Mouse (Mus musculus) hindbrain, embryonic 11.5 days (tissue): ENCODE data around the gene Dnajc27. TPM values are rescaled to one million over a fixed set of nuclear protein-coding genes. Genes with fewer than 3 reads are reported as not detected.

Source experiments
- ATAC-seq: fragments of 200-750 bp; cut with Nextera tagmentation; 2 replicates; pipeline ENCODE4 v1.8.0; 2017; ENCODE audit warnings: mild to moderate bottlenecking, moderate TSS enrichment, moderate library complexity; ENCODE audit not compliant: low FRiP score
- DNase-seq: peaks from one replicate; pipeline ENCODE4 v3.0.0-alpha.2; 2015; ENCODE audit warnings: low spot score
- H3K27ac ChIP-seq: fragments of 300-500 bp; sonication (generic); 2 replicates; pipeline ENCODE4 v1.5.1; 2014; ENCODE audit warnings: mild to moderate bottlenecking, low read depth, low read length
- H3K27me3 ChIP-seq: fragments of 300-500 bp; sonication (generic); 2 replicates; pipeline ENCODE4 v1.6.1; 2014; ENCODE audit warnings: mild to moderate bottlenecking, low read length, moderate library complexity, mixed read lengths; ENCODE audit not compliant: control insufficient read depth, insufficient read depth
- H3K36me3 ChIP-seq: fragments of 300-500 bp; sonication (generic); 2 replicates; pipeline ENCODE4 v1.6.1; 2014; ENCODE audit warnings: mild to moderate bottlenecking, low read length, moderate library complexity, mixed read lengths; ENCODE audit not compliant: control insufficient read depth, insufficient read depth
- H3K4me1 ChIP-seq: fragments of 300-500 bp; sonication (generic); replicated peaks from 2 replicates; pipeline ENCODE4 v1.6.1; 2014; ENCODE audit warnings: low read length, mixed read lengths; ENCODE audit not compliant: control insufficient read depth, insufficient read depth
- H3K4me2 ChIP-seq: fragments of 300-500 bp; sonication (generic); replicated peaks from 2 replicates; pipeline ENCODE4 v1.6.1; 2014; ENCODE audit warnings: mild to moderate bottlenecking, low read depth, low read length
- H3K4me3 ChIP-seq: fragments of 300-500 bp; sonication (generic); 2 replicates; pipeline ENCODE4 v1.5.1; 2014; ENCODE audit warnings: low read depth, low read length
- H3K9ac ChIP-seq: fragments of 300-500 bp; sonication (generic); 2 replicates; pipeline ENCODE4 v1.6.1; 2014; ENCODE audit warnings: low read depth, low read length
- H3K9me3 ChIP-seq: fragments of 300-500 bp; sonication (generic); 2 replicates; pipeline ENCODE4 v1.6.1; 2016; ENCODE audit warnings: low read length; ENCODE audit not compliant: control insufficient read depth
- WGBS: fragments of 180-500 bp; shearing (Covaris S2); extraction: QIAGEN DNeasy Blood & Tissue Kit; methylation state at CpG from one replicate; pipeline ENCODE4 v1.1.7; 2014; 5-methylcytosine and 5-hydroxymethylcytosine counted together
- polyA plus RNA-seq: library from polyadenylated mRNA; unstranded; fragments of >200 nt; fragmentation: Nextera tagmentation; extraction: Ambion mirVana; gene quantifications from 2 replicates; pipeline ENCODE4 v1.2.1, GENCODE M21; 2014

Dnajc27 gene
- polyA plus RNA-seq, 1 experiment from 2014 or later, result 8.6 TPM

GRCm38 (mm10) chr12:4071671-4072070 lies 10.7 kb upstream of the Dnajc27 start:
- Histone ChIP-seq H3K27me3 (no peaks in the 10 kb centered on the region), H3K4me1 (no peaks in the 10 kb centered on the region), H3K4me3 (no peak overlapping the region), H3K9ac (no peak overlapping the region), H3K27ac (no peak overlapping the region), H3K9me3 (no peaks in the 10 kb centered on the region), H3K4me2 (no peak overlapping the region), H3K36me3 (no peaks in the 10 kb centered on the region)
- WGBS, result 86% methylated on average over 9 of the region's 9 CpGs
- ATAC-seq, result no peak
- no peak for DNase-seq

GRCm38 (mm10) chr12:4075407-4075806 lies 7.0 kb upstream of the Dnajc27 start:
- H3K9ac ChIP-seq, result no peak overlapping the region
- 74% methylated on average over 8 of the region's 8 CpGs for WGBS
- H3K9me3 ChIP-seq, result no peaks in the 10 kb centered on the region
- no peaks in the 10 kb centered on the region for H3K27me3 ChIP-seq
- H3K36me3 ChIP-seq, result no peaks in the 10 kb centered on the region
- H3K27ac ChIP-seq, result no peak overlapping the region
- no peaks in the 10 kb centered on the region for H3K4me1 ChIP-seq
- ATAC-seq (no peak), DNase-seq (no peak)
- no peak overlapping the region for H3K4me3 ChIP-seq
- no peak overlapping the region for H3K4me2 ChIP-seq

DNA sequence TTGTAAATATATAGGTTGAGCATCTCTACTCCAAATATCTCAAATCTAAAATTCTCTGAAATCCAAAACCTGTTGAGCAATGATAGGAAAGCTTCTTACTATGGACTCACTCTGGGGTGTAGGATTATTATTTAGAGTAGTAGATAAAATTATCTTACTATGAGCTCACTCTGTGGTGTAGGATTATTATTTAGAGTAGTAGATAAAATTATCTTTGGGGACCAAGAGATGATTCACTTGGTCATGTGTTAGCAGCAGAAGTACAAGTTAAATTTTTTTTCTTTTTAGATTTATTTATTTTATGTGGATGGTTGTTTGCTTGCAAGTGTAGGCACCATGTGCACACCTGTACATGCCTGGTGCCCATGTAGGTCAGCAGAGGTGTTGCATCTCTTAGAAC lies 6.0 kb upstream of the Dnajc27 start:
- Histone ChIP-seq H3K9me3 (no peaks in the 10 kb centered on the region), H3K27me3 (no peaks in the 10 kb centered on the region), H3K4me1 (no peaks in the 10 kb centered on the region)

GRCm38 (mm10) chr12:4078069-4078468 lies 4.3 kb upstream of the Dnajc27 start:
- ATAC-seq, result no peak
- H3K9ac ChIP-seq, result no peak overlapping the region
- no peak for DNase-seq

More for the DNA sequence above, 6.0 kb upstream of the Dnajc27 start:
- no peak overlapping the region for H3K9ac ChIP-seq
- H3K4me2 ChIP-seq, result no peak overlapping the region
- no peak for DNase-seq
- H3K4me3 ChIP-seq, result no peak overlapping the region
- no peak overlapping the region for H3K27ac ChIP-seq
- ATAC-seq, result no peak
- H3K36me3 ChIP-seq, result no peaks in the 10 kb centered on the region

GRCm38 (mm10) chr12:4080311-4080710 lies 2.1 kb upstream of the Dnajc27 start:
- Histone ChIP-seq H3K27ac (no peak overlapping the region), H3K9ac (no peak overlapping the region), H3K9me3 (no peaks in the 10 kb centered on the region), H3K27me3 (no peaks in the 10 kb centered on the region), H3K4me2 (no peak overlapping the region), H3K4me3 (no peak overlapping the region), H3K36me3 (no peaks in the 10 kb centered on the region), H3K4me1 (no peaks in the 10 kb centered on the region; the same call in 1 of the 2 replicates)
- DNase-seq (peak; percentile 88), ATAC-seq (no peak)
- 0% methylated on average over 2 of the region's 2 CpGs for WGBS

More at GRCm38 (mm10) chr12:4078069-4078468, 4.3 kb upstream of the Dnajc27 start:
- Histone ChIP-seq H3K9me3 (no peaks in the 10 kb centered on the region), H3K36me3 (no peaks in the 10 kb centered on the region), H3K4me3 (no peak overlapping the region), H3K4me2 (no peak overlapping the region), H3K27ac (no peak overlapping the region), H3K4me1 (no peaks in the 10 kb centered on the region; the same call in 1 of the 2 replicates), H3K27me3 (no peaks in the 10 kb centered on the region)
- 64% methylated on average over 1 of the region's 1 CpGs for WGBS

- no peak overlapping the region for H3K4me3 ChIP-seq
- 73% methylated on average over 8 of the region's 8 CpGs for WGBS
- no peak for ATAC-seq
- no peaks in the 10 kb centered on the region; the same call in 1 of the 2 replicates for H3K4me1 ChIP-seq
- no peaks in the 10 kb centered on the region for H3K27me3 ChIP-seq
- H3K9me3 ChIP-seq, result no peaks in the 10 kb centered on the region
- H3K27ac ChIP-seq, result no peak overlapping the region
- H3K36me3 ChIP-seq, result no peaks in the 10 kb centered on the region; the same call in 1 of the 2 replicates
- no peak overlapping the region for H3K4me2 ChIP-seq
- no peak for DNase-seq
- no peak overlapping the region for H3K9ac ChIP-seq
Measured at GRCm38 (mm10) chr12:4083441-4083840, 1.1 kb downstream of the Dnajc27 start.

DNA sequence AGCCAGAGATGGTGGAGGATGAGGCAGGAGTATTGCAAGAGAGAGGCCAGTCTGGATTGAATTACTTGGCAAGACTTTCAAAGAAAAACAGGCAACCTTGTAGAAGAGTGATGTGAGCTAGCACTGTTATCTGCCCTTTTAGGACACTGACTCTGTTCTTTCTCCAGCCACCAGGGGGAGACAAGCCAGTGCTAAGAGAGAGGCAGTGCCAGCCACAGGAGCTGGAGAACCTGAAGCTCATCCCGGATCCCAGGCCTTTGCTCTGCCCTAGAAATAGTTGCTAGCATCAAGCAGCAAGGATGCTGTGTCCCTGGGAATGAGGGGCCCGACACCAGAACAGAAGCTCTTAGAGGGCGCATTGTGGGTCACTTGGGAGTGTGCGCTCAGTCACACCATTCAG lies 25.0 kb downstream of the Dnajc27 start:
- H3K9ac ChIP-seq, result no peak overlapping the region
- WGBS, result 74% methylated on average over 4 of the region's 4 CpGs
- H3K4me3 ChIP-seq, result no peak overlapping the region
- no peaks in the 10 kb centered on the region for H3K27me3 ChIP-seq
- H3K9me3 ChIP-seq, result no peaks in the 10 kb centered on the region
- ATAC-seq (peak; percentile 38; the same call in 1 of the 2 replicates), DNase-seq (peak; percentile 84)
- no peaks in the 10 kb centered on the region for H3K4me1 ChIP-seq
- 0 out of 2 replicates have a peak, but pooled peaks cover 2% of the 10 kb centered on the region for H3K36me3 ChIP-seq
- no peak overlapping the region for H3K4me2 ChIP-seq
- no peak overlapping the region for H3K27ac ChIP-seq

DNA sequence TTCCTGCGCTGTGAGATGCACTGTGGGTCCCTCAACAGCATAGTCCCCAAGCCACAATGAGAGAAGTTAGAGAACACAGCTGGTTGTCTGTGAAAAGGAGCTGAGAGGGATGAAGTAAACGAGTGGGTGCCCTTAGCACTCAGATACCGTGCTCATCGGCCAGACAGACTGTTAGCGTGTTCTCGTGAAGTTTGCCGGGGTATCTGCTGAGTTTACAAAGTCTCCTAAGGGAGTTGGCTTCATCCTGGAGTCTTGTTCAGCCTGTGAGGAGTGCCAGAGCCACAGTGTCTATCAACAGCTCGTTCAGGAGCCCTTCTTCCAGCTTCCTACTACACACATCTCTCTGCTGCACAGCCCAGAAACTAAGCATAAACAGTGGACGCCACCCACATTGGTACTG lies 33.7 kb downstream of the Dnajc27 start:
- H3K9me3 ChIP-seq, result no peaks in the 10 kb centered on the region
- 83% methylated on average over 9 of the region's 9 CpGs for WGBS
- no peaks in the 10 kb centered on the region for H3K27me3 ChIP-seq
- no peak for DNase-seq
- no peak overlapping the region for H3K9ac ChIP-seq
- ATAC-seq, result no peak
- no peaks in the 10 kb centered on the region for H3K4me1 ChIP-seq
- no peak overlapping the region for H3K4me2 ChIP-seq
- H3K4me3 ChIP-seq, result no peak overlapping the region
- H3K36me3 ChIP-seq, result 0 out of 2 replicates have a peak, but pooled peaks cover 2% of the 10 kb centered on the region
- no peak overlapping the region for H3K27ac ChIP-seq

- H3K9ac ChIP-seq, result no peak overlapping the region
- no peaks in the 10 kb centered on the region for H3K9me3 ChIP-seq
- H3K27ac ChIP-seq, result no peak overlapping the region
- DNase-seq (no peak), ATAC-seq (no peak)
- H3K36me3 ChIP-seq, result 0 out of 2 replicates have a peak, but pooled peaks cover 2% of the 10 kb centered on the region
- no peak overlapping the region for H3K4me2 ChIP-seq
- no peaks in the 10 kb centered on the region for H3K4me1 ChIP-seq
- H3K4me3 ChIP-seq, result no peak overlapping the region
- no peaks in the 10 kb centered on the region for H3K27me3 ChIP-seq
- 90% methylated on average over 3 of the region's 3 CpGs for WGBS
Measured at GRCm38 (mm10) chr12:4117136-4117535, 34.8 kb downstream of the Dnajc27 start.
